Mouse (Mus musculus) heart, embryonic 15.5 days (tissue): Measurements from ENCODE around the gene Olfr376. TPM values are rescaled to one million over a fixed set of nuclear protein-coding genes. Genes with fewer than 3 reads are reported as not detected.

Experiments used
- polyA plus RNA-seq: library from polyadenylated mRNA; unstranded; fragments of >200 nt; fragmentation: Nextera tagmentation; extraction: Ambion mirVana; gene quantifications from 2 replicates; pipeline ENCODE4 v1.2.1, GENCODE M21; 2015

Olfr376 gene
- polyA plus RNA-seq, 1 experiment from 2014 or later: not detected

Other genes with a start within 250 kb of the Olfr376 start
- 10.0 and 11.4 TPM in 2 replicates for gene Haspin, start 233.0 kb upstream of the Olfr376 start, polyA plus RNA-seq
- 2.0 TPM in 2 replicates for gene P2rx5, start 210.8 kb upstream of the Olfr376 start, polyA plus RNA-seq
- 90.7 and 98.9 TPM in 2 replicates for gene Emc6, start 194.2 kb upstream of the Olfr376 start, polyA plus RNA-seq
- gene Tax1bp3, start 194.2 kb upstream of the Olfr376 start, polyA plus RNA-seq: 222 and 231 TPM in 2 replicates
- gene Ctns, start 172.2 kb upstream of the Olfr376 start, polyA plus RNA-seq: 12.5 and 13.2 TPM in 2 replicates
- 0.76 and 1.1 TPM in 2 replicates for gene Shpk, start 171.8 kb upstream of the Olfr376 start, polyA plus RNA-seq
- gene Trpv1, start 137.0 kb upstream of the Olfr376 start, polyA plus RNA-seq: 0.06 and 0.11 TPM in 2 replicates
- 0.11 TPM in 2 replicates for gene Trpv3, start 103.9 kb upstream of the Olfr376 start, polyA plus RNA-seq
- gene Aspa, start 41.6 kb upstream of the Olfr376 start, polyA plus RNA-seq: 0.29 and 0.72 TPM in 2 replicates
- gene Gm49340, start 41.5 kb upstream of the Olfr376 start, polyA plus RNA-seq: not detected in 2 replicates
- gene Spata22, start 41.5 kb upstream of the Olfr376 start, polyA plus RNA-seq: not detected in 2 replicates
- not detected in 2 replicates for gene Olfr20, start 20.5 kb upstream of the Olfr376 start, polyA plus RNA-seq
- not detected in 2 replicates for gene Olfr1, start 28.4 kb downstream of the Olfr376 start, polyA plus RNA-seq
- not detected in 2 replicates for gene Olfr378, start 57.2 kb downstream of the Olfr376 start, polyA plus RNA-seq
- gene Olfr380, start 86.3 kb downstream of the Olfr376 start, polyA plus RNA-seq: not detected in 2 replicates
- gene Olfr381, start 120.4 kb downstream of the Olfr376 start, polyA plus RNA-seq: not detected in 2 replicates
- gene Olfr382, start 146.0 kb downstream of the Olfr376 start, polyA plus RNA-seq: not detected in 2 replicates
- not detected in 2 replicates for gene Olfr385, start 221.8 kb downstream of the Olfr376 start, polyA plus RNA-seq
- not detected in 2 replicates for gene Olfr384, start 227.3 kb downstream of the Olfr376 start, polyA plus RNA-seq